Mouse (Mus musculus): ENCODE measurements around the gene Lsp1.

Gene Lsp1

DNA sequence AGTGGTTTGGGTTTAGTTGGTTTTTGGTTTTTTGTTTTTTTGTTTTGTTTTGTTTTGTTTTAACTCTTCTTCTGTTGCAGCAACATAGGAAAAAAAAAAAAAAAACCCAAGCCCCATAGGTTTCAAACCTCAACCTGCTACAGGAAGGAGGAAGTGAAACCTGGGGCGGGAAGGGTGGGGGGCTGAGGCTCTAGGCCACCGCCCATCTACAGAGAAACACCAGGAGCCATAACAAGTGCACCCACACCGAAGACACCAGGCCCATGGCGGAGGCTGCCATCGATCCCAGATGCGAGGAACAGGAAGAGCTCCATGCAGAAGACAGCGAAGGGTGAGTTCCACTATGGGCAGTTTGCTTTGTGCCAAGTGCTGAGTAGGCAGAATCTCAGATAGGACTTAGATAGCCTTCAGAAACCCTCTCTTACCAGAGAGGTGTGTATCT is at the start of gene Lsp1:
Gene Lsp1, plus strand, starts transcription at position 174 of the 442 bp plus-strand sequence.
- no peak for DNase-seq

DNA sequence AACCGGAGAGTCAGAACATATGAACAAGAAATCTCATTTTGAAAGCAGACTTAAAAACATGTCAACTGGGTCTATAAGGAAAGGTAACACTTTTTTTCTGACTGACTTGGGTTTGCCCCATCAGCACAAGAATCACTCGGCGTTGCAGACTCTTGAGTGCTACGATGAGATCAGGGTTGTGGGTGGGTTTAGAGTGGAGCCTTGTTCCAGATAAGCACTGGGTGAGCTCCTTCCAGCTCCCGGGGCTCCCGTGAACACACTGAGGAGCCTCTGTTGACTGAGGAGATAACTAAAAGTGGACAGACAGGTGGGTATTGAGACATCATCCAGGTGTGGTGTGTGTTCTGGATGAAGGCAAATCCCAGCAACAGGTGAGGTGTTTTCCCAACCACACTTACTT is 47.3 kb upstream of the Lsp1 start:
- no peak for DNase-seq

DNA sequence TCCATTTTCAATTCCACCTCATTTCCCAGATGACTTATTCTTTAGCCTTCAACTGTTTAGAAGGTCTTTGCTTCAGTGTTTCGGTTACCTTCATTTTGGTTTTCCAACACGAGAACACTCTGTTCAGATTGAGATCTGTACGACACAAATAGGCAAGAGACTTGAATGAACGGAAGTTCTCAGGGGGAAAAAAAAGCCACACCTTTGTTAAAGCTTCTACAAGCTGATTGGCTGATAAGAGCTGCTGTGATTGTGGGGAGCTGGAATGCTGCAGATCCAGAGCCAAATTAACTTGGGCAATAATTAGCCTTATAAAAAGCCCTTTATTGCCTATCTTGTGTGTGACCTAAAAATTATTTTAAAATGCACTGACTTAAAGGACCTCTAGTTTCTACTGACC is 45.3 kb upstream of the Lsp1 start:
- DNase-seq, result no peak

DNA sequence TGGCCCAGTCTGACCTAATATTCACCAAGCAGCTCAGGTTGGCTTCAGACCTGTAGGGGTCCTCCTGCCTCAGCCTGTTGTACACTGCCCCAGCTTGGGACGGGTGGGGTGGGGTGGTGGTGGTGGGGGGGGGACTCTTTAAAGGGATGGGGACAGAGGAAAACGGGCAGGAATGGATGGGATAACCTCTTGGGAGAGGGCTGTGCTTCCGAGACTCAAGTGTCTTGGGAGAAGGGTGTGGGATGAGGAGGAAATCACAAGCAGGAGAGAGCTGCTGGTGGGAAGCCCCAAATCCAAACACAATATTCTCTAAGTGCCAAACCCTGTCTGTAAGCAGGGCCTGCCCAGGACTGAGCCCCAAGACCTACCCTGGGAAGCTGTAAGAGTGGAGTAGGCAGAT is 44.4 kb upstream of the Lsp1 start:
- no peak for DNase-seq

DNA sequence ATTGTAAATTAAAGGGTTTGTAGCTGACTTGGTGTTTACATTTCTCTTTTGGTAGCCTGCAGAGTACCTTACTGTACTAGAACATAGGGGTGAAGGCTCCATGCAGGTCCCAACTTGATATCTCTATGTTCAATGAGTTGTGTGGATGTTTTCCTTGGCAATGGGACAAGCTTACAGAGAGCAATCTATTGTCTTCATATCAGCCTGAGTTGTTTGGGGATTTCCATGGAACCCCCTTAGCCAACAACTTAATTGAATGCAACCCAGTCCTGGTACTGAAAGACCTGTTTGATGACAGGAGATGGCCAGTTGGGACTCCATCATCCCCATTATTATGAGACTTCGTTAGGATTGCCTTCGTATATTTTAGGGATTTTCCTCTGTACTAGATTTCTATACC is 42.6 kb upstream of the Lsp1 start:
- DNase-seq, result no peak

DNA sequence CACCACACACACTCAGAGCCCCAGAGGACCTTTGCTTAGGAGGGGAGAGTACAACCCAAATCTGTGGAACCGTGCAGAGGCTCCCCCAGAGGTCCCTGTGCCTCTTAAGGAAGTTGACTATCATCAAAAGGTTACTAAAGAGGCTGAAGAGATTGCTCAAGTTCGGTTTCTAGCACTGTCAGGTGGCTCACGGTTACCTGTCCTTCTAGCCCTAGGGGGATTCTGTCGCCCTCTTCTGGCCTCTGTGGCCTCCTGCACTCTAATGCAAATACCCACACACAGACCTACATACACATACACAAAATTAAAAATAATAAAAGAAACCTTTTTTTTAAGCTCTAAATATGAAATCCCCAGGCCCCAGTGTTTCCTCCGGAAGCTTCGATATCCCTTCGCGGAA is 41.9 kb upstream of the Lsp1 start:
- DNase-seq, result no peak

DNA sequence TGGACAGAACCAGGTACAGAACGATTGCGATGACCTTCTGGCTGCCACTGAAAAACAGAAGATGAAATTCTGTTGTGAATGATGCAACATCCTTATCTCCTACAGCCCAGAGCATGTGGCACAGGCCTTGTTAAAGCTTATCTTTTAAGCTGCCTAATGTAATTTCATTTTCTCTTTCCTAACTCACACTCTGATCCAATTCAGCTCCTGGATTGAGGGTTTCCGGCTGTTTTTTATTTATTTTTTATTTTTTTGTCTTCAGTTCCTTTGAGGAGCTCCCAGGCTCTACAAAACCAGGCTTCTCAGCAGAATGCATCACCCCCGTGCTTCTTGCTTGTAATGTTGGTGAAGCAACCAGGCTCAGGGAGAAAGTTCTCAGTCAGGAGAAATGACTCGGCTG is 40.7 kb upstream of the Lsp1 start:
- no peak for DNase-seq

DNA sequence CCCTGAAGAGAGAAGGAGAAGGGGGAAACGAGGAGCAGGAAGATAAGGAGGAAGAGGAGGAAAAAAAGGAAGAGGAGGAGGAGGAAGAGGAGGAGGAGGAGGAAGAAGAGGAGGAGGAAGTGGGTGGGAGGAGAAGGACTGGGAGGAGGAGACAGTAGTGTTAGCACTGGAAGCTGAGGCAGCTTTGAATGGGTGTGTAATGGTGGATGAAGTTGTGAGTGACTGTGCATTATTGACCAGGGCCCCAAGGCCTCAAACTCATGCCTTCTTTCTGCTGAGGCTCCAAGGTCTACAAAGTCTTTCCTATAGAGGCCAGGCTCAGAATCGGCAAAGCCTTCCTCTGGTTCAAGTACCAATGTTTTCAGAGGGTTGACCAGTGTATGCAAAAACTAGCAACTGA is 38.8 kb upstream of the Lsp1 start:
- DNase-seq, result no peak

DNA sequence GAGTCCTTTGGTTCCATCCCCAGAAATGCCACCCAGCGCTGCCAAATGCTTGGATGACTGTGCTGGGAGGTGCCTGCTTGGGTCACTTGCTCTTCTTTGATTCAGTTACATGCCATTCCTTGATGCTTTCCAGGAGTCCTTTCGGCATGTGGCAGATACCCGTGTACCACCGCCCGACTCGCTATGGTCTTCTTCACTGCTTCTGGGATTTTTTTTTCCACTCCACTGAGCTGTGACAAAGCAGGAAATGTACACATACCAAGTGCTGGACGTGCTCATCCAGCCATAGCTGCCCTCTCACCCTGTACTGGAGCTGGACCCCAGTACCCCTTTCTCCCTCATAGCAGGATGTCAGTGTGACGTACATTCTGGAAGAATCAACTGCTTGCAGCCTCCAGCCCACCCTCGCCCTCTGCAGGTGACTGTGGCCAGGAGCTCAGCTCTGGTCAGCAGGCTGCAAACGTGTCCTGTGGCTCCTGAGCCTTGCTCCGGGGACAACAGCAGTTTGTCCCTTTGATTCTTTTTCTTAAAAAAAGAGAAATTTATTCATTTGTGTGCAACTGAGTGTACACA is 34.9 kb upstream of the Lsp1 start:
- DNase-seq, result peak; percentile 46

DNA sequence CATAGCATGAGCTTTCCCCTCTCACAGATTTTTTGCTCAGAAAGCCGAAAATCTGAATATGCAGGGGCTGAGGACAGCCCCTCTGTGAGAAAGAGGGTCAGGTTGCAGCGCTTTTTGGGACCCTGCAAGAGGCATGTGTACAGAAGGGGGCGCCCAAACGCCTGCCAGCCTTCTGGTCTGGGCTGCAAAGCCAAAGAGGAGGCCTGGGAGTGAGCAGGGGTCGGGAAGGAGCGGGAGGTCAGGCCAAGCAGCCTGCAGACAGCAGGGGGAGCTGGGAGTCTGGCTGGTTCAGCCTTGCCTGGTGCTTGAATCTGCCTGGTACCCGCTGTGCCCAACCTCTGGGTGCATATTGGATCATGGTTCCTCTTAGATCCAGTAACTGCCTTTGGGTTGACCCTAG is 32.4 kb upstream of the Lsp1 start:
- peak; percentile 60 for DNase-seq

DNA sequence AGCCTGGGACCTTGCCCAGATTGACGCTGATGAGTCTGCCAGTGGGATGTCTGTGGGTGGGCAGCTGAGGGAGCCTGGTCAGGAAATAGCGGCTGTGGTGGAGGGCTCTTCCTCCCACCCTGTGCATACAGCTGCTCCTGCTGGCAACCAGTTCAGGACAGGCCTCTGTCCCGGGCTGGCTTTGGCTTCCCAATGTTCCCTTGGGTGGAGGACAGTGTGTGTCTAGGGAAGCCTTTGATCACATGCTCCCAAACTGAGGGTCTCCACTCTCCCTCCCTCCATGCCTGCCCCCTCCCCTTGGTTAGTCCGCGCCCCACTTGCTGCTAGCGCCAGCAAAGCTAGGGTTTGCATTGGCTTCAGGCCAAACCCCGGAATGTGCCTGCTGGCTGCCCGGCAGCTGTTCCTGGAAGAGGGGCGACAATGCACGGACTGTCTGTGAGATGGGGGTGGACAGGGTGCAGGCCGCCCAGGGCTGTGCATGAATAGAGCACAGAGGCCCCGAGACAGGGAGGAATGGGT is 30.4 kb upstream of the Lsp1 start:
- peak; percentile 74 for DNase-seq

DNA sequence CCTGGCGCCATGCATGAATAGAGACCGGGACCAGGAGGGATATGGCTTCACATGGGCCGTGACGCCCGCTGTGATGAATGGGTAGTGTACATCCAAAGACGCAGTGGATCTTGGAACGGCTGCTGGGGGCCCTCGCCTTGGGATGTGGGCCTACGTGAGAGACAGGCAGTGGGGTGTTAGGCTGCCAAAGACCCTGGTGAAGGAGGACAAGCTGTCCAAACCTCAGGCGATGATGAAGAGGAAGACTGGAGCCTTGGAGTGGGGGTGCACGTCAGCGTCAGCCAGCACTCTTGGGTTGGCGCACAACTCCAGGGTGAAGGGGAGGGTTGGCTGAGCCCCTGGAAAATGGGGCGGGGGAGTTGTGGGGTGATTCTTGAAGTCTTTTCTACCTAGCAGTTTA is 29.5 kb upstream of the Lsp1 start:
- DNase-seq, result peak; percentile 43

DNA sequence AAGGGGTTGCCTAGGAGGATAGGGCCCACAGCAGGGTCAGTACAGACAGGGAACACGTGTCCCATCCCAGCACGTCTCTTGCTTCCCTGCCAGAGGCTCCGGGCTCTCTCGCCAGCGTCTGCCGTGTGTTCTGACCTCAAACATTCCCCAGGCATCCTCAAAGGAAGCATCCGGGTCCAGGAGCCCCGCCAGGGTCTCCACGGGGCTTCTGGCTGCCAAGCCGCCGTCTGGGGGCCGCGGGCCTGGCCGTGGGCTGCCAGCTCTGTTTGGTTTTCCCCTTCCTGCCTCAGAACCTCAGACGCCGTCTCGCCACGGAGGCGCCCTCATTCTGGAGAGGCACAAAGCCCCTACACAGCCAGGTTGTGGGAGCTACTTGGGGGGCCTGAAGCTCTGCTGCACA is 27.0 kb upstream of the Lsp1 start:
- DNase-seq, result no peak

DNA sequence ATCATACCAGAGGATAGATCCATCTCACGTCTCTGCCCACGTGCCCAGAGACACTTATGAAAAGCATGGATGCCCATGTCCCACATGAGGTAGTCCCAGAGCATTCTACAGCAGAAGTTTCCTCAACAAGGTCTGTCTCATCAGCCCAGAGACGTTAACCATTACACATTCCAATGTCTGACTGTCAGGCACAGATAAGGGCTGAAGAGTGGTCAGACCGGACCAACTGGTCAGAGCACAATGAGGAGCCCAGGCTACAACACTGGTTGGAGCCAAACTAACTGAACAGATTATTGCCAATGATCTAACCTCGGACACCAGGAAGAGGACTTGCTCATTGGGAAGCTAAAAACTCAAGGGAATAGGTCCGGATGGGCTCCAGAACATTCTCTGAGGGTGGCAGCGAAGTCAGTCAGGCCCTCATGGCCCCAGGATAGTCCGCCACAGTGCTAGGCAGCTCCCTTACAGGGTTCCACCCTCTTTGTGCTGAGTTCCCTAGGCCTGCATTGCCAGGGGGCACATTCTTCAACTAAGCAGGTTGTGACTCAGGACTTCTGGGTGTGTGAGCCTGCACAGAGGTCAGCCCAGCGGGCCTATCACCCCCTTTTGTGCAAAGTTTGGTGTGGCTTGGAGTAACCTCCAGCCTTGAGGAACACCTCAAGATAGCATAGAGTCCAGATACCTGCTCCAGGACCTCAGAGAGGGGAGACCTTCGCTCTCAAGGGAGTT is 26.3 kb upstream of the Lsp1 start, which contains the start of gene Syt8:
Gene Syt8, plus strand, starts transcription at position 714 of the 729 bp plus-strand sequence.
- DNase-seq, result peak; percentile 49

DNA sequence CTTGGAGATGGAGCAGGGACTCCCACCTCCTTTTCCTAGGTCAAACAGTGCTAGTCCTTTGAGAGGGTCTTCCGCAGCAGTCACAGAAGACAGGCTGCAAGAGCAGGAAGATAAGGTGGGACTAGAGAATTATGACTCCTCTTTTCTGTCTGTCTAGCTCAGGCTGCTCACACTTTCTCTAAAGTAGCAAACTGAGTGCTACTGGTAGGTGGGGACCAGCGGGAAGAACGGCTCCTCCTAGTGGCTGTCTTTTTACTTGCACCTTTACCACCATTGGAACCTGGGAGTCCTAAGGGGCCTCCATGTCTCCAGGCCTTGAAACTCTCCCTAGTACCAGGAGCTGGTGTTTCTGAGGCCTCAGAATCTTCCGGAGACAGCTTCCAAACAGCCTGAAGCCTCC is 25.1 kb upstream of the Lsp1 start:
- DNase-seq, result peak; percentile 85

DNA sequence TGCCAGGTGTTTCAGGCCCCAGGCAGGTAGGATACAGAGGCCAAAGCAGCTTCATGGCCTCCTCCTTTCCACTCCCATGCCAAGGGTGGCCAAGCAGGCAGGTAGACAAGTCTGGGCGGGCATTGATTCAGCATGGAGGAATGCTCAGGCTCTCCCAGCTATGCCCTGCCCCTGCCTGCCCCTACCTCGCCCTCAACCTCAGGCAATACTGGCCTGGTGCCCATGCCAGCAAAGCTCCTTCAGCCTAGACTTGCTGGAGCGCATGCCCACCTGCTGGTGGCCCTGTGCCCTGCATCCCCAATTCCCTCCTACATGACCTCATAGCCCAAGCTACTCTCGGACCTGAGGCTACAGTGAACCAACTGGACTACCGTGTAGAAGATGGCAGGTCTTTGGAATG is 23.3 kb upstream of the Lsp1 start:
- peak; percentile 45 for DNase-seq

DNA sequence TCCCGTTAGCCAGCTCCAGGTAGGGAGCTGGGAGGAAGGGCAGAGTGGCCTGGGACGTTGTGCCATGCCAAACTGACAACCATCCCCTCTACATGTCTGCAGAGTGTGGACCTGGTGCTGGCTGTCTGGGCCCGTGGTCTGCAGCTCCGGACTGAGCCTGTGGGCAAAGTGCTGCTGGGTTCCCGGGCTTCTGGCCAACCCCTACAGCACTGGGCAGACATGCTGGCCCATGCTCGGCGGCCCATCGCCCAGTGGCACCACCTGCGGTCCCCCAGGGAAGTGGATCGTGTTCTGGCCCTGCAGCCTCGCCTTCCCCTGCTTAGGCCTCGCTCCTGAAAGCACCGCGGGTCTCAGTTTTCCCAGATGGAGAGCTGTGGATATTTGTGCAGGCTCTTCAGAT is 20.6 kb upstream of the Lsp1 start:
- DNase-seq, result no peak

DNA sequence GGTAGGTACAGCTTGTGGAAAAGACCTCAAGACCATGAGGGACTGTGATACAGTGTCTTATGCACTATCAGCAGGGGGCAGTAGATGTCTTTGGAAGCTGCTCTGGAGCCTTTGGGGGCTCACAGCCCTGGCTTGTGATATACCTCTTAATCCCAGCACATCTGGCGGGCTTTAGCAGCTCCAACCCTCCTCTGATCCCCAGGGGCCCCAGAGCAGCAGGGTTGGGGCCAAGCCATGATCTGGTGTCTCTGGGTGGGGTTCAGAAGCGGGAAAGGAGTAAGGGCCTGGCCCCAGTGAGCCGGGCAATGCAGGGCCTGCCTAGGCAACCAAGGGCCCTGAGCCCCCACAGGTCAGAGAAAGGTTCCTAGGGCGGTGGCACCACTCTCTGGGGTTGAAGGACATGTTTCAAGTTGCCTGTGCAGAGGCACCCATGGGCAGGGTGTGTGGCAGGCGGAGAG is 19.9 kb upstream of the Lsp1 start:
- peak; percentile 65 for DNase-seq

DNA sequence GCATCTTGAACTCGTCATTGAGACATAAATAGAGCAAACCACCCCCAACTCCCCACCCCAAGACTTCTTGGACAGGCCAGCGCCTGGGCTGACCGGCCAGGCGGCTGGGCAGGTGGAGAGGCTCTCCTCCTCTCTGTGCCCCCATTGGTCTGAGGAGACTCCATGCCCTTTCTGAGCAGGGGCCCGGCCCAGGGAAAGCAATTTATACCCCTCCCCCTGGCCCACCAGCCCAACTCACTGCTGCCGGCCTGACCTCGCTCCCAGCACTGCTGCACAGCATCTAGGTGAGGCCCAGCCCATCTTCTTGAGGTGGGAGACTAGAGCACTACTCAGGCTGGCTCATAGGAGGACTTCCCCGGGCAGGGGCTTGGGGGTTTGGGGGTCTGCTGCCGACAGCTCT is 19.0 kb upstream of the Lsp1 start, which contains the start of gene Tnni2:
Gene Tnni2, plus strand, starts transcription at position 224 of the 400 bp plus-strand sequence.
- DNase-seq, result no peak

DNA sequence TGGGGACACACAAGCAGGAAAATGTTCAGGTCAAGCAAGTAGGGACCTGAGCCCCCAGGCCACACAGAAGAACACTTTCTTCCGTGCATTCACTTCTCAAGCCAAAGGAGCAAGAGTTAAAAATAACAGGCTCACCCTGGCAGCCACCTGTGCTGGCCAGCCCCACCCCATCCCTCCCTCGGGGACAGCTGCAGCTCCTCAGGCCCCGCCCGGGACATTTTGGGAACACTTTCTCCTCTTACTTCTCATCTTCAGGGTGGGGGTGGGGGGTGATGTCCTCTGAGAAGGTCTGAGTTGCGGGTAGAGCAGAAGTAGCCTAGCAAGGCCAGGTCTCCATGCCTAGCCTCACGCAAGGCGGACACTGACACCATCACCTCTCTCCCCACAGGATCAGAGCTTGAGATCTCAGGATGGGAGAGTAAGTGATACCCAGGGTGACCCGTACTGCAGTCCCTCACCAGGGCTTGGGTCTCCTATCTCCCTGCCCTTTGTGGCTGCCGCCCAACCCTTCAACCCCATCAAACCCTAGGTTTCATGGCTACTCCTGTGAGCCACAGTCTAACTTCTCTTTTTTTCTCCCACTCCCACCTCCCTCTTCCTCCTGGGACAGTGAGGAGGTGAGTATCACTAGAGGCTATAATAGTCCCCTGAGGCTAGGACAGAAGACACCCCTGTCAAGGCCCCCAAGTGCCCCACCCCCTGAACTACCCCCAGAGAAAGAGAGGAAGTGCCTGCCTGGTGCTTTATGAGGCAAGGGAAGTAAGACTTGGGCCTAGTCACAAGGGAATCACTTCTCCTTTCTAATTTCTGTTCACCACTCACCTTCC is 18.3 kb upstream of the Lsp1 start:
- no peak for DNase-seq

DNA sequence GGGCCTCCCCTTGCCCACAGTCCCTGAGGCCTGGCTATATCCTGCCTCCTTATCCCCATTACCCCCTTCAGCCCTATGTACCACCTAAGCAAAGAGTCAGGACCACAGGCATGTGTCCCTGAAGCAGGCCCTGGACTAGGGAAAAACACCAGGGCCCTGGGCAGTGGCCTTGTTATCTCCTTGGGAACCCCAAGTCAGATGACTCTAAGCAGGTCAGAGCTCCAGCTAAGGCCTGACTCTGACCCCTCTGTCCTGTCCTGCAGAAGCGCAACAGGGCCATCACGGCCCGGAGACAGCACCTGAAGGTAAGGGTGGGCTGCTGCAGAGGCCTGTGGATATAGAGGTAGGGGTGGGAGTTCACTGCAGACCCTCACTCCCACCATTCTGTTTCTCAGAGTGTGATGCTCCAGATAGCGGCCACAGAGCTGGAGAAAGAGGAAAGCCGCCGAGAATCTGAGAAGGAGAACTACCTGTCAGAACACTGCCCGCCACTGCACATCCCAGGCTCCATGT is 17.6 kb upstream of the Lsp1 start:
- DNase-seq, result no peak

DNA sequence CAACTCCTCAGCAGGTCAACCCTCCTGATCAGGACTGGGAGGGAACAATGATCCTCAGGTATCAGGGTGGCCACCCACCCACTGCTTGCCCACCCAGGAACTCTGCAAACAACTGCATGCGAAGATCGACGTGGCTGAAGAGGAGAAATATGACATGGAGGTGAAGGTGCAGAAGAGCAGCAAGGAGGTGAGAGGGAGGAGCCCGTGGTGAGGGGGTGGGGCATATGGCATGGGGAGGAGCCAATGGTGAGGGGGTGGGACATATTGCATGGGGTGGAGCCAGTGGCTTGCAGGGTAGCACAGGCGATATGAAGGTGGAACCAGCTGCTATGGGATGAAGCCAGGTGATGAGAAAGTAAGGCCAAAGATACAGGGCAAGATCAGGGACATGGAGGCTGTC is 17.1 kb upstream of the Lsp1 start:
- no peak for DNase-seq

DNA sequence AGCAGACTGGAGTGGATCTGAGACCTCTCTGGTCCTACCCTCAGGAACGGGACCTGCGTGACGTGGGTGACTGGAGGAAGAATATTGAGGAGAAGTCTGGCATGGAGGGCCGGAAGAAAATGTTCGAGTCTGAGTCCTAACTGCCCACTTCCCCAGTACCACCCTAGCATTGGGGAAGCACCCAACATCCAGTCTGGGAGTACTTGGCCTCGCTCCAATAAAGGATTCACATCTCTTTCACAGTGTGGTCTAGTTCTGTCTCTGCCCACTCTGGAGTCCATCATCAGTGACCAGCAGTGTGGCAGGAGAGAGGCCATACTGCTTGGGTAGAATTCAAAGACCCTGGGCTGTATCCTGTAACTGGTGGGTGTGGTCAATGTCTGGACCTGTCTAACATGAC is 16.4 kb upstream of the Lsp1 start:
- no peak for DNase-seq

Measured in lung, postnatal 14 days (tissue).